Mouse (Mus musculus): ENCODE data around the gene Usp53. TPM values are rescaled to one million over a fixed set of nuclear protein-coding genes. Genes with fewer than 3 reads are reported as not detected.

The Usp53 gene
- 3.3 and 3.9 TPM in 2 replicates for polyA plus RNA-seq (2012; ENCODE audit: insufficient read depth, insufficient read length, missing spikeins)

DNA sequence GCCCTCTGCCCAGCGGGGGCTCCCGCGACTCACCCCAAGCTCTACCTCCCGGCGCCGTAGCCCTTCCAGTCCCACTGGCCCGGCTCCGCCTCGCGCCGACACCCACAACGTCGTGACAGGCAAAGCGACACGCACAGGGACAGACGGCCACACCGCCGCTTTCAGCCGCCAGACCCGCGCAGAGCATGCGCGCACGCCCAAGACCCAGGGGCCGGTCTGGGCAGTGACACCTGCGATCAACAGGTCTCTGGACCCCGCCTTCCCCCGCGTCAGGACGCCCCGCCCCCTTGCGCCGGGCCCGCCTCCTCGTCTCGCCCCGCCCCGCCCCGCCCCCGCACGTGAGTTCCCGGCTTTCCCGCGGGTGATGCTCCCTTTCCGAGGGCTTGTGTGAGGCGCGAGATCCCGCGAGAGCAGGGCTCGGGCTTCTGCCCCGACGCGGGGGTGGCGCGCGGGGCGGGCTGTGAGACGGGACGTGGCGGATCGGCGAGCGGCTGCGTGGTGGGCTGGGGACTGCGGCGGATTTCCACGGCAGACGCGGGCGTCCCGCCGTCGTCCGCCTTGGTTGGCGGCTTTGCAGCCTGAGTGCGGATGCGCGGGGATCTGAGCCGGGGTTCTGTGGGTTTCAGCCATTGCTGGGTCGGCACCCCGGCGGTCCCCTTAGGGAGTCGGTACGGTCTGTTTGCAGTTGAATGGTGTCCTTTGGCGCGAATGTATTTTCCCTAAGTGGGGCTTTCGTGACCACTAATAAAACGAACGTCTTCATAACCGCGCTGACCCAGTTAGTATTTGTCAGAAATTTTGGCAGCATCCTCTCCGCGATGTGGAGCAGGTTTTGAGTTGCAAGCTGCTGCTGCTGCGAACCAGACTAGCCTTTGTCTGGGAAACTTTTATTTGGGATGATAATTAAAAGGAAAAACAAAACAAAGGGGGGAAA is at the start of gene Usp53:
TSS of gene Usp53 (minus strand) at position 262 of the 934 bp plus-strand sequence.
- Histone ChIP-seq H3K4me3 (ENCODE audit: insufficient read depth, low read length) (peak within 1 kb of the TSS; percentile 90), H3K4me1 (ENCODE audit: control insufficient read depth, insufficient read depth, low read length) (peaks cover 12% of the 10 kb centered on the region), H3K27ac (ENCODE audit: insufficient read depth, low read depth, low read length) (peak within 1 kb of the TSS; percentile 66)
- TF ChIP-seq CTCF (IDR thresholded peaks at IDR 0.05; ENCODE audit: low read depth, low read length) (no peak), POLR2A (IDR thresholded peaks at IDR 0.05; ENCODE audit: borderline replicate concordance, low read depth, low read length) (no peak)

- no peak for TF ChIP-seq POLR2A (IDR thresholded peaks at IDR 0.05; ENCODE audit: borderline replicate concordance, low read depth, low read length)
- no peak for TF ChIP-seq CTCF (IDR thresholded peaks at IDR 0.05; ENCODE audit: low read depth, low read length)
- Histone ChIP-seq H3K4me3 (ENCODE audit: insufficient read depth, low read length) (no peak overlapping the region), H3K4me1 (ENCODE audit: control insufficient read depth, insufficient read depth, low read length) (no peaks in the 10 kb centered on the region), H3K27ac (ENCODE audit: insufficient read depth, low read depth, low read length) (no peak overlapping the region)
These were observed 49.5 kb upstream of the Usp53 start for GRCm38 (mm10) chr3:123033804-123034203.

DNA sequence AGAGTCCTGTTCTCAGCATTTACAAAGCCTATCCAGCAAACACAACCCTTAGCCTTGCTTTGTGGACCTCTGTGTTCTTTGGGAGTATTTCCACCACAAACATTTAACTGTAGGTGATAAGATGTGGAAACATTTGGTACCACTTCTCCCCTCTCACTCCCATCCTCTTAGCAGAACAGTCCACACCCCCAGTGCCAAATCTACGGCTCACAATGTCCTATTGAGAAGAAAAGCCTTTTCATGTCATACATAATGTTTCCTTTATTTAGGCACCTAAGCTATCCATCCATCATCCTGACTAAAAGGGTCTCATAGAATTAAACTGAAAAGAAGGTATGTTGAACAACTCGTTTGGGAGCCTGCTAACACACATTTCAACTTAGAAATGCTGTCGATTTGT is 41.3 kb upstream of the Usp53 start:
- H3K27ac ChIP-seq (ENCODE audit: insufficient read depth, low read depth, low read length) = no peak overlapping the region
- no peak overlapping the region for H3K4me3 ChIP-seq (ENCODE audit: insufficient read depth, low read length)
- H3K4me1 ChIP-seq (ENCODE audit: control insufficient read depth, insufficient read depth, low read length) = peaks cover 2% of the 10 kb centered on the region
- TF ChIP-seq CTCF (IDR thresholded peaks at IDR 0.05; ENCODE audit: low read depth, low read length) = no peak

DNA sequence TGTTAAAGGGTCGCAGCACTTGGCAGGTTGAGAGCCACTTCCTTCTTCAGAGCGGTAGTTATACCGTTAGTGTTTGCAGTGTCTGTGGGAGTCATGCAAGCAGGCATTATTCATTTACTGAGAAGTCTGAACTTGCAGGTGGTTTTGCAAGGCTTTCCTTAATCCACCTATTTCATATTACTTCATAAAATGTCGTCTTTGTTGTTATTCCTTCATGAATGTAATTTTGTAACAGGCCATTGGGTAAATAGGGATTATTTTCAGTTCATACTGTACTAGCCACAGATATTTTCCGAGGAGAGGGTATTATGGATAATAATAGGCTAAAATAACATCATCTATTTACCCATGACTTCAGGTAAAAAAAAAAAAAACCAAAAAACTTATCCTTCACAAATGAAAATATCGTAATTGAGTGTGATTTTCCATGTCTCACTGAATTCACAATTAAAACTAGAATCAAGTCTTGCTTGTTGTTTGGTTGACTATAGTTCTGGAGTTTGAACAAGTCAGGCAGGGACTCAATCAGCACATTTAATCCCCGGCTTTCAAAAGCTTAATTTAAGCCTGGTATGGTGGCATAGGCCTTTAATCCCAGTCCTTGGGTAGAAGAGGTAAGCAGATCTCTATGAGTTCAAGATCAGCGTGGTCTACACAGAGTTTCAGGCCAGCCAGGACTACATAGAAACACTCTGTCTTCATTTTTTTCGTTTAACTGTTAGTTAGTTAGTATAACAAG is 40.4 kb upstream of the Usp53 start:
- no peak overlapping the region for H3K27ac ChIP-seq (ENCODE audit: insufficient read depth, low read depth, low read length)
- TF ChIP-seq POLR2A (IDR thresholded peaks at IDR 0.05; ENCODE audit: borderline replicate concordance, low read depth, low read length) = no peak
- no peak for TF ChIP-seq CTCF (IDR thresholded peaks at IDR 0.05; ENCODE audit: low read depth, low read length)
- no peak overlapping the region for H3K4me3 ChIP-seq (ENCODE audit: insufficient read depth, low read length)
- H3K4me1 ChIP-seq (ENCODE audit: control insufficient read depth, insufficient read depth, low read length) = peaks cover 10% of the 10 kb centered on the region

DNA sequence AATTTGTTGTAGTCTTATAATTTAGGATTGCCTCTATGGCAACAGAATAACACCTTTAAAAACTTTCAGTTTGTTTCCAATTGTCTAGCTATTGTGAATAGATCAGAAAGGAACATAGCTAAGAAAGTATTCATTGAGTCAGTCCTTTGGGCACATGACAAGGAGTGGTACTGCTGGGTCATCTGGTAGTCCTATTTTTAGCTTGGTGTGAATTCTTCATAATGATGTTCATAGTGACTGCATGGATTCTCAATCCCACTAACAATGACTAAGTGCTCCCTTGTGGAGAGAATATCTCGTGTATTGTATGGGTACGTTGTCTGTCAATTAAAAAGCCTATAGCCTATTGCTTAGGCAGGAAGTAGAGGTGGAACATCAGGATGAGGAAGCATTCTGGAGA is 34.5 kb upstream of the Usp53 start:
- H3K27ac ChIP-seq (ENCODE audit: insufficient read depth, low read depth, low read length) = no peak overlapping the region

DNA sequence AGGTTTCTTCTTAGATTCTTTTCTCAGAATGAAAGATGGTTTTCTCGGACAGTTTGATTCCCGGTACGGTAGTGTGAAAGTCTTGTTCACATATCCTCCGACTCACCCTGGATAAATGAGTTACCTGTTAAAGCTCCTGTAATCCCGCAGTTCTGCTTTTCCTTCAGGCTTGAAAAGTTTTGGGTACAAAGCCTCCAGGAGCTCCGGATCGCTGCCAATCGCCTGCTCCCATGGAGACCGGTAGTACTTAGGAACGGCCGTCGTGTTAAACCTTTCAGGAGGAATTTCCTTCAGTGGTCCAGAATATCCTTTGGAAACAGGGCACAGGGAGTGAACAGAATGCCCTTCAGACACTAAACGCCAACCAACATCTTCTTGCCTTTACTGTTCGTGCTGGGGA is 29.2 kb upstream of the Usp53 start:
- H3K4me1 ChIP-seq (ENCODE audit: control insufficient read depth, insufficient read depth, low read length) = no peaks in the 10 kb centered on the region
- no peak for TF ChIP-seq CTCF (IDR thresholded peaks at IDR 0.05; ENCODE audit: low read depth, low read length)
- TF ChIP-seq POLR2A (IDR thresholded peaks at IDR 0.05; ENCODE audit: borderline replicate concordance, low read depth, low read length) = no peak
- H3K27ac ChIP-seq (ENCODE audit: insufficient read depth, low read depth, low read length) = no peak overlapping the region
- H3K4me3 ChIP-seq (ENCODE audit: insufficient read depth, low read length) = no peak overlapping the region

More for the DNA sequence above, 34.5 kb upstream of the Usp53 start:
- Histone ChIP-seq H3K4me3 (ENCODE audit: insufficient read depth, low read length) (no peak overlapping the region), H3K4me1 (ENCODE audit: control insufficient read depth, insufficient read depth, low read length) (peaks cover 15% of the 10 kb centered on the region)
- no peak for TF ChIP-seq CTCF (IDR thresholded peaks at IDR 0.05; ENCODE audit: low read depth, low read length)
- no peak for TF ChIP-seq POLR2A (IDR thresholded peaks at IDR 0.05; ENCODE audit: borderline replicate concordance, low read depth, low read length)

GRCm38 (mm10) chr3:123009417-123009816 is 25.1 kb upstream of the Usp53 start:
- H3K27ac ChIP-seq (ENCODE audit: insufficient read depth, low read depth, low read length) = no peak overlapping the region

DNA sequence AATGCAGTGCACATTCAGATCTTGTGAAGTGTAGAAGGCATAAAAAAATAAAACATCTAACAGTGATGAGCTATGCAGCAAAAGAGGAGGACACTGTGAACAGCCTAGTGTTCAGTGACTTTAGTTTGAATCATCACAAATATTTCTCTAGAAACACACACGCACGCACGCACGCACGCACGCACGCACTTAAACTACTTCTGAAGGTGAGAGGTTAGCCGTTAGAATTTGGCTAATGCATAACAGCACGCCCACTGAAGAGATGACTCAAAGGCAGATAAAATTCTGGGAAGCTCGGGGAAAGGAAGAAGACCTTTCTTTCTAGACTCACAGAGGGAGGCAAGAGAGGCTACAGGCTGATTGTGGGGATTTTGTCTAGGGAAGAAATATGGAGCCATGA is 23.1 kb upstream of the Usp53 start:
- Histone ChIP-seq H3K4me3 (ENCODE audit: insufficient read depth, low read length) (no peak overlapping the region), H3K27ac (ENCODE audit: insufficient read depth, low read depth, low read length) (no peak overlapping the region), H3K4me1 (ENCODE audit: control insufficient read depth, insufficient read depth, low read length) (peaks cover 2% of the 10 kb centered on the region; the same call in 1 of the 2 replicates)
- no peak for TF ChIP-seq CTCF (IDR thresholded peaks at IDR 0.05; ENCODE audit: low read depth, low read length)
- TF ChIP-seq POLR2A (IDR thresholded peaks at IDR 0.05; ENCODE audit: borderline replicate concordance, low read depth, low read length) = no peak

More at GRCm38 (mm10) chr3:123009417-123009816, 25.1 kb upstream of the Usp53 start:
- peaks cover 2% of the 10 kb centered on the region; the same call in 1 of the 2 replicates for H3K4me1 ChIP-seq (ENCODE audit: control insufficient read depth, insufficient read depth, low read length)
- no peak overlapping the region for H3K4me3 ChIP-seq (ENCODE audit: insufficient read depth, low read length)
- no peak for TF ChIP-seq CTCF (IDR thresholded peaks at IDR 0.05; ENCODE audit: low read depth, low read length)
- no peak for TF ChIP-seq POLR2A (IDR thresholded peaks at IDR 0.05; ENCODE audit: borderline replicate concordance, low read depth, low read length)

DNA sequence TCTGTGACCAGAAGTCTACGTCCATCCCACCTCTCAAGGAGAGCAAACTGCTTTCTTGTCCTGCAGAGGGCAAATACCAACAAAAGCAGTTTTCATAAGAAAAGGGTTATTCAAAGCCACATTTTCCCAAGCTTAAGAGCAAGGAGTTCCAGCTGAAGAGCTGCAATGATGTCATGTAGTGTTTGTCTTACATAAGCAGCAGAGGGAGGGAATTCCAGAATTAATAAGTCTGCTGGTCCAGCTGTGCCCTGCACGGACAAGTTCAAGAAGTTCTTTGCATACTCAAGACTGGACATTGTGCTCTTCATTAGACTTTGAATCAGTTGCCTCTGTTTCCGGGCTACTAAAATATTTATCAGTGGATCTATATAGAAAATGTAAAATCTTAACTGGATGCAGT is 16.7 kb upstream of the Usp53 start:
- no peaks in the 10 kb centered on the region for H3K4me1 ChIP-seq (ENCODE audit: control insufficient read depth, insufficient read depth, low read length)
- H3K27ac ChIP-seq (ENCODE audit: insufficient read depth, low read depth, low read length) = no peak overlapping the region
- TF ChIP-seq POLR2A (IDR thresholded peaks at IDR 0.05; ENCODE audit: borderline replicate concordance, low read depth, low read length) = no peak
- no peak for TF ChIP-seq CTCF (IDR thresholded peaks at IDR 0.05; ENCODE audit: low read depth, low read length)
- no peak overlapping the region for H3K4me3 ChIP-seq (ENCODE audit: insufficient read depth, low read length)

DNA sequence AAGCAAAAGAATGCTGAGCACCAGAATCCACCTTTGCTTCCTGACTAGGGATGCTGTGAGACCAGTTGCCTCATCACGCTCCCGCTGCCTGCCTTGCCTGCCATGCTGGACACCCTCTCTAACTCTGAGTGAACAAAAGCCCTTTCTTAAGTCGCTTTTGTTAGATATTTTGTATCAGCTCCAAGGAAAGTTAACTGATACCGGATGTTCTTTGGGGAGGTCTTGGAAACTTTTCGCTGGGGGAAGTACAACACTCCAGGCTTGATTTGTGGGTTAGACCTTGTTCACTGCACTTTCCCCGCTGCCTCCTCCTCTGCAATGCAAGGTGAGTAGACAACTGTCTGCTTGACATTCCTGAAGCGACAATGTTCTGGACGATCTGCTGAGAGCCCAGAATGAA is 14.2 kb upstream of the Usp53 start:
- TF ChIP-seq POLR2A (IDR thresholded peaks at IDR 0.05; ENCODE audit: borderline replicate concordance, low read depth, low read length) (no peak), CTCF (IDR thresholded peaks at IDR 0.05; ENCODE audit: low read depth, low read length) (no peak)
- no peak overlapping the region for H3K4me3 ChIP-seq (ENCODE audit: insufficient read depth, low read length)
- no peak overlapping the region for H3K27ac ChIP-seq (ENCODE audit: insufficient read depth, low read depth, low read length)
- no peaks in the 10 kb centered on the region for H3K4me1 ChIP-seq (ENCODE audit: control insufficient read depth, insufficient read depth, low read length)

Data from bone marrow macrophage, adult 2 months (primary cell).